Mouse (Mus musculus) gastrocnemius, adult 18-20 months (tissue): ENCODE data around the gene Macrod1. TPM values are rescaled to one million over a fixed set of nuclear protein-coding genes. Genes with fewer than 3 reads are reported as not detected.
"Not testable (repeated sequence)": the region's sequence is repeated elsewhere in the genome, so short reads cannot be mapped to it uniquely, and the experiment has no call there.

ENCODE experiments used
- DNase-seq: peaks from one replicate; pipeline ENCODE4 v3.0.0; 2021; ENCODE audit warnings: low spot score
- long read RNA-seq, 2 experiments: library from polyadenylated mRNA; stranded (forward); transcript quantifications; one replicate each; pipeline ENCODE4 v2.0.0; 2021
- total RNA-seq, 2 experiments: library from RNA; stranded (reverse); gene quantifications; 2 replicates each; pipeline ENCODE4 v1.2.3; 2021

Macrod1 gene
- 100 to 1,000 TPM; 276 to 311 TPM for total RNA-seq
- long read RNA-seq, experiment 1, transcript Macrod1-201 (11 exons, 1,228 nt) = major isoform, 244 of 293 reads
- long read RNA-seq, experiment 1, partial matches to known transcripts = 12 of 293 reads
- long read RNA-seq, experiment 1, other reads (novel, unspliced or antisense) = 37 of 293 reads
- long read RNA-seq, experiment 2, transcript Macrod1-201 (11 exons, 1,228 nt) = major isoform, 216 of 257 reads
- long read RNA-seq, experiment 2, partial matches to known transcripts = 16 of 257 reads
- long read RNA-seq, experiment 2, other reads (novel, unspliced or antisense) = 25 of 257 reads

DNA sequence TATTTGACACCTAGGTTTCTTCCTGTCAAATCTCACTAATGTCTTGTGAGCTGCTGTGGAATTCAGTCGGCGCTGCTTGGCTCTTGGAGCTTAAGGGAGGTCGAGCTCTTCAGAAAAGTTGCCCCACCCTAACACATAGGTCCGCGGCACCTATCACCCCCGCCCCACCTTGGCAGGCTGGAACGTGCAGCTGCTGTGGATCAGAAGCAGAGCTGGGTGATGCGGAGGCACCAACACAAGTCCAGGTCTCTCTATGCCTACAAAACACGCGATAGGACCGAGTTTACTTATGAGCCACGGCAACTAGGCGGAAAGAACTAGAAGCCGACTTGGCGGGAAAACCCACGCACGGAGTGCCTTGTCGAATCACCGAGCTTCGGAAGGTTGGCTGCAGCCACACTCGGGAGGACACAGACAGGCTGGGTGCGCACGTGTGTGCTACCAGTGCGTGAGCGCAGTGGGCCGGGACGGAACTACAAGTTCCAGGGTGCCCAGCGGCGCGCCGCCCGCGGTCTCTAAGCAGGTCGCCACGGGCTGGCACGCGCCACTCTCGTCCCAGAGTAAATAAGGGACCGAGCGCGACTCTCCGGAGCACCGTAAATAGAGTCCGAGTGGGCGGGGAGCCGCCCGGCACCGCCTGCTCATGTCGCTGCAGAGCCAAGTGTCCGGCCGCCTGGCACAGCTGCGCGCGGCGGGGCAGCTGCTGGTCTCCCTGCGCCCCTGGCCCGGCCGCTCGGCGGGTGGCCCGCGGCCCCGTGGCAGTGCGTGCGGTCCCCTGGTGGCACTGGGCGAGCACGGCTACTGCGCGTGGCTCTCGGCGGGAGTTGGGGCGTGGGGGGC lies at the start of gene Macrod1:
Gene Macrod1, plus strand, starts transcription at position 563 of the 840 bp plus-strand sequence.
- peak; percentile 91 for DNase-seq

DNA sequence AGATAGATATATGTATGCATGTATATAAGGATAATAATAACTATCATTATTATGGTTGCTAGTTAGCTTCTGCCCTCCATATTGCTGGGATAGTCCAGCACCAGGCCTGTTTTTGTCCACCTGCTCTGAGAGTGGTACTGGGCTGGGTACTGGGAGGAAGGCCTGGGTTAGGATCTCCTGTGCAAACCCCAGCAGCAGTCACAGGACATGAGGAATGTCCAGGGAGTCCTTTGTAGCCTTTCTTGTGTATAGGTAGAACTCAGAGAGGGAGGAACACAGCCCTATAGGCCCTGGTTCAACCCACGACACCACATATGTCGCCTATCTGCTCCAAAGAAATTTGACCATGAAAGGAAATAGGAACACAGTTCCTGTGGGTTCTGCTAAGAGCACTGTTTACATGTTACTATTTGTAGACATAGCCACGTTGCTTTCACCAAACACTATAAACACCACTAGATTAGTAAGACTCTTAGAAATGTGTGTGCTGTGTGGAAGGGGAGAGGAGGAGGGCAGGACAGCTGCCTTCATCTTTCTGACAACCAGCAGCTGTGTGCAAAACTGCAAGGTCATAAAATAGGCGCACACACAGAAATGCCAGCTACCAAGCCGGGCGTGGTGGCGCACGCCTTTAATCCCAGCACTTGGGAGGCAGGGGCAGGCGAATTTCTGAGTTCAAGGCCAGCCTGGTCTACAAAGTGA lies 49.6 kb upstream of the Macrod1 start:
- DNase-seq = no peak

DNA sequence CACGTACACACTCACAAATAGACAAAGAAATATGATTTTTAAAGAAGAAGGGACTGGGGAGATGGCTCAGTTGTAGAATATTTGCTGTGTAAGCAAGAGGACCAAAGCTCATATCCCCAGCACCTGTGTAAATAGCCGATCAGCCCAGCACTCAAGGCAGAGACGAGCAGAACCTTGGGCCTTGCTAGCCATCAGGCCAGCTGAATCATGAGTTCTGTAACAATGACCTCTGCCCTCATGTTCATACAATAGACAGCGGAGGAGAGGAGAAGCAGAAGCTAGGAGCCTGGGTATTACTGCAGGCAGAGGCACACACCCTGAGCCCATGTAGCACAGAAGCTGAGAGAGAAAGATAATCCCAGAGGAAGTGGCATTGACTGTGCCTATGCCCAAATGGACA lies 44.2 kb upstream of the Macrod1 start:
- DNase-seq = no peak

DNA sequence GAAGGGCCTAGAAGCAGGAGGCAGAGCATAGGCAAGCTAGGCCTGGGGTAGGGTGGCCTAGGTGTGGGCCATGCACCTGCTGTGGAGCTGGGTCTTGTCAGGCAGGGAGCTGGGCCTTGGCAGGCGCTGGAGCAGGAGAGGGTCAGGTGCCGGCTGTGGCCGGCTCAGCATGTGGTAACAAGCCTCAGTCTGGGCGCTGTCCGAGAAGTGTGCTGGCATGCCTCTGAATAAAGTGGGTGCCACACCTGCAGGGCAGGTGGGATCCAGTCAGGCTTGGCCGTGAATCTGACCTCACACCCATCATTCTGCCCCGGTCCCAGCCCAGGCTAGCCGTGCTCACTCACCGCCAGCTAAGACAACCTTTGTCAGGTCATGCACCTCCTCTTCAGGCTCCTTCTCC lies 42.6 kb upstream of the Macrod1 start:
- DNase-seq = no peak

DNA sequence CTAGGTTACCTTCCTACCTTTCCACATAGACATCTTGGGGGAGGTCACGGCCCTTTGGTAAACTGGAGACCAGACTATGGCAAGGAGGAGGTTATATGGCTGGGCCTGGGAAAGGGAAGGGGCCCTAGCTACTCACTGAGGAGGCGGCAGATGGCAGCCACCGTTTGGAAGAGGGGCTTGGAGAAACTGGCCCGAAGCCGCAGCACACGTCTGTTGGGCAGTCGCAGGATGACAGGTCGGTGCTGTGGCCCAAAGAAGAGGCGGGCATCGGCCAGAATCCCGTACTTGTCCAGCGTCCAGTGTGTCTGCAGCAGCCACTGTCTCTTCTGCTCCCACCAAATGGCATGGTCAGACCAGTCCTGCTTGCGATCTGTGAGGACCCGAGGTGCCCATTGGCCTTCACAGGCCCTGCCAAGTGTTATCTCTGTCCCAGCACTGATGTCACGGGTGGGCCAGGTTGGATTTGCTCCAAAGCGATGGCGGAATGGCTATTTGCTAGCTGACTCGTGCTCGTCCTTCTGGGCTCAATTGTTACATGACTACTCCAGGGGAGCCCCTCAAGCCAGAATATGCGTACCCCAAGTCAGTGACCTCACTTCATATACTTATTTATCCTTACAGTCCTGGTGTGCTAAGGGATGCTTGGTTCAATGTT lies 42.0 kb upstream of the Macrod1 start:
- no peak for DNase-seq

DNA sequence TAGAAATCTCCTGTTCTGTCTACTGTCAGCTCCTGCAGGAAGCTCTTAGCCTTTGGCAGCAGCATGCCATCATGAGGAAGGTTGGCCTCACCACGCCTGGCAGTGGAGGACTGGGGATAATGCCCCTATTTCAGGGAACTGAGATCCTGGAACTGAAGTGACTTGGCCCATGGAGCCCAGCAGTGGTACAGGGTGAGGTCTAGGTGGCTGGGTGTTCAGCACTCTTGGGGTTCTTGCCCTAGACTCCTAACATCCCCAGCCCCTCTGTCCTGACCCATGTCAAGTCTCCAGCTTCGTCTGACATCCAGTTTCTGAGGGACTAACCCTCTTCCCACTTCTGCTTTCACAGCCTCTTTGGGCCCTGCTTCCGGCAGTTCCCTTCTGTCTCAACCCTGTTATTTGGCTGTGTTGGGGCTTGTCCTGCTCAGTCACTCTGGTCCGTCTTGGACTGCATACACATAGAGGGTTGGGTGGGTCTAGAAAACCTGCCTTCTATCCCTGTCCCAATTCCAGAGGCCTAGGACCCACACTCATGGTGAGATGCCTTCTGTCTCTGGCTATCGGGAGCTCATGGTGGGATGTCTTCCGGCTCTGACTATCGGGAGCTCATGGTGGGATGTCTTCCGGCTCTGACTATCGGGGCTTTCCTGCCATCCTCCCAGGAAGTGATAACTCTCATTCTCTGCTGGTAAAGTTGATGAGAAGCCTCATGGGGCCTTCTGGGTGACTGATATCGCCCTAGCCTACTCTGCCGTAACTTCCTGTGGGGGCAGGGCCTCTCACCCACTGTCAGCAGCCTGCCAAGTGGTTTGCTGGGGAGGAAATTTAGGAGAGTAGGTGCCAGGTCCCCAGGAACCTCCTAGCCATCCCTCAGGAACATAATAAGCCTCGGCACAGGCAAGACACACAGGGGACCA lies 38.8 kb upstream of the Macrod1 start:
- no peak for DNase-seq

DNA sequence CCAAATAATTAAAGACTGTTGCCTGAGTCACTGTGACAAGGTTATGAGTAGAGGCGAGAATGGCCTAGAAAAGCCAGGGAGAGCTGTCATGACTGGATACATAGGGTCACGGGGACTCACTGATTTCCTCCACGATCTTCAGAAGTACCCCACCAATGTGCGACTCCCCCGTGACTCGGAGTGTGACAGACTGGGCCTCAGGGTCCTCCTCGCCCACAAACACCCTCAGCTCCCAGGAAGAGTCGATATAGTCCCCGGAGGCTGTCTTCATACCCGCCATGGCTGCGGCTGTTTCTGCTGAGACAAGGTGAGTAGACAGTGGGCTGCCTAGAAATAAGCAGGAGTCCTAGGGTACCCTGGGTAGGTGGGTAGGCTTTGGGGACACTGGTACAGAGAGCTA lies 38.1 kb upstream of the Macrod1 start:
- no peak for DNase-seq

DNA sequence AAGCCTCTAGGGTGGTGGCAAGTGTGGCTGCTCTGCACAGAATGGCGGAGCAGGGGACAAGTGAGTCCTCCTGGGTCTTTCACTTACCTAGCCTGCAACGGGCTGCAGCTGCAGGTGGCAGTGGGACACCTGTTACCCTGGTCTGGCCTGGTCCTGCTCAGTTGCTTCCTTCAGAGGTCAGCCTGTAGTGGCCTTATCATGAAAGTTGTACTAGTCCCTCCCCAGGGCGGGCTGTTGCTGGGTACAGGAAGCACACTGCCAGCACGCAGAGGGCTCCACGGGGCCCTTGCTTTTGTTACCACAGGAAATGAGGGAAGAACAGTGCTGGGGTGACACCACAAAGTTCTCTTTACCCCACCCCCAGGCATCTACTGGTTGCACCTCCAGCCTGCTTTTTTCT lies 37.4 kb upstream of the Macrod1 start, which contains the start of gene Fermt3:
Gene Fermt3, minus strand, starts transcription at position 279 of the 400 bp plus-strand sequence.
- DNase-seq = no peak

DNA sequence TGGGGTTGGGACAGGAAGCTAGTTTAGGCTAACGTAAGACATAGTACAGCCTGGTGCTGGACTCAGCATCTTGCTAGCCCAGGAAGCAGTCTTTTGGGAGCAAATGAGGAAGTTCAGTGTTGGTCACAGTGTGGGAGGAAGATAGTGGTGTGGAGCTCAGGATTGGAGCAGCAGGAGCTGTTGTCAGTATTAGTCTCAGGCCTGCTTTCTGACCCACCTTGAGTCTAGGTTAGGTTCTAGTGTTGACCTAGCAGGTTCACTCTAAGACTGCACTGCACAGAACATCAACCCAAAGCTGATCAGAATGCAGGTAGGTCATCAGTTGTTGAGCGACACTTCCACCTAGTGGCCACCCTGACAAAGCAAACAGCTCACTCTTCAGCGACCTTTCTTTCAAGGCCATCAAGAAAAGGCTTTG lies 36.4 kb upstream of the Macrod1 start:
- peak; percentile 39 for DNase-seq

DNA sequence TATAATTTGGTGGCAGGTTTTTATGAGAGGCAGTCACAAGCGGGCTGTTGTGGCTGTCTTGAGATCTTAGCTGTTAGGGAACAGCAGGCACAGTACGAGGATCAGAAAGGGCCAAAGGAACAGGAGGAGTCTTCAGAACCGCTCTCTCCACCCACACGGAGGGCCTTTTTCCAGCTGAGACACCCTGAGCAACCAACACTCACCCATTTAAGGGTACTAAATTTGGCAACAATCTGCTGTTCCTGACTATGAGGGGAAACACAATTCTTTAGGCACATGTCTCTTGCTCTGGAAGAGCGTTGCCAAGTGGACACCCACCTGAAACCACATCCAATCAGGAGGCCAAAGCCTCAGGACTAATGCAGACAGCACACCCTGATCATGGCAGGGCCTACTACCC lies 27.1 kb upstream of the Macrod1 start:
- DNase-seq = no peak

DNA sequence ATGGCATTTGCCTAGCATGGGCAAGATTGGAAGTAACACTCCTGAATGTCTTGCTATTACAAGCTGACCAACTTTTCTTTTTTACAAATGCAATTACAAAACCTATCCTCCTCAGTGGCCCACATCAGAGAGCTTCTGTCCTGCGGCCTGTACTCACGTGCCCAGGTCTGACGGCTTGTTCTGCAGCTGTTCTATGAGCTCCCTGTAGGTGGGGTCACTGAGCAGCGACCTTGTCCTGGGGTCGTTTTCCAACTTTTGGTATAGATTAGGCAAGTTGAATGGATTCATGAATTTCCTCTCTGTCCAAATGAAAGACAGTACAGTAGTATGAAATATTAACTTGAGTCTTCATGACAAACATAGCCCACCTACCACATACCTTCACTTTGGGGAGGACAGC lies 22.6 kb upstream of the Macrod1 start:
- no peak for DNase-seq

DNA sequence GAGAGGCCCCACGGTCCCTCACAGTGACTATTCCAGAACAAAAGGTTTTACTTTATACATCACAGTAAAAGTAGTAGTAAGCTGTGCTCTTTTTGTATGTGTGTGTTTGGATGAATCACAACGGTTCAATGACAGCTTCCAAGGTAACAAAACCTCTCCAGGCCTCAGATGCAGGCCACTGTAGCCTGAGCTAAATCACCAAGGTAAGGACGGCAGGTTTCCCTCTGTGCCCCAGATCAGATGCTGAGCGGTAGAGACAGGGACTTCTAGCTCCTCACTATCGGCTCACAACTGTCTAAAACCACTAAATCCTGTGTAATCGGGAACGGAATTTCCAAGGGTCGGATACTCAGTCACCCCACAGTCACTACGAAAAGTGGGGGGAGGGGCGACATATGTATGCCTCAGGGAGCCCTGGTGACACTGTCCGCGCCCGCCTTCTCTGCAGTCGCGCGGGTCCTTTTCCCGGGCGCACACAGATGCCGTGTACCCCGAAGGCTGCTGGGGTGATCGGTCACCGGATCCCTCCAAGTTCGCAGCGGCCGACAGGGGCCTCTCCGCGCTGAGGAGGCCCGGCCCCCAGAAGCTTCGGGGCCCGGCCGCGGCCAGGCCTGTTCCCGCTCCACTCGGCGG lies 17.4 kb upstream of the Macrod1 start:
- DNase-seq = peak; percentile 36

DNA sequence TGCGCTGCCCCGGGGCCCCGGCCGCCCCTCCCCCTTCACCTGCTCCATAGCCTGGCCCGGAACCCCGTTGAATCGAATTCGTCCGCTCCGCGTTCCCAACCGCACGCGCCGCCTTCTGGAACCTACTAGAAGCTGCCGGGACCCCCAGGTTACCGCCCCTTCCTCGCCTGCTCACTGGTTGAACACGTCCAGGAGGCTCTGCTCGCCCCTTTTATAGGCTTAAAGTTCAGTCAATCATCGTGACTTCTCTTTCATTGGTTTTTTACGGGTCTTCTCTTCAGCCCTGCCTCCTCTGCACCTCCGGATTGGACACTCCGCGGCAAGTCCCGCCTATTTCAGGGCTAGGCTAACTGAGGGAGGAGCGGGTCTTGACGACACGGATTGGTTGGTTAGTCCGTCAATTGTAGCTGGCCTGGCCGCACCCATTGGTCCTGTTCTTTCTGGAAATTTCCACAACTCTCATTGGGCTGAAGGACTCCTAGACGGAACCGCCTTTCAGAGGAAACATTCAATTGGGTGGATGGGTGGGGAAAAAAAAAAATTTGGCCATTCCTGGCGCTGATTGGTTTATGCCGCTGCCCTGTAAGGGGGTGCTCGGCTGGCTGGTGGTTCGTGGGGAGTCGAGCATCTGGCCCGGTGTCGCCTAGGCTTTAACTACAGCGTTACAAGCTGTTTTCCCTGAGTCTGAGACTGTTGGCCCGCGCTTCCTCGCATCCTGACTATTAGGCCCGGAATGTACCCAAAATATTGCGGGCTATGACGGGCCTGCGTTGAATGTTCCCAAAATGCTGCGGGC lies 16.6 kb upstream of the Macrod1 start, which contains the start of gene Stip1:
Gene Stip1, minus strand, starts transcription at position 127 of the 796 bp plus-strand sequence.
- peak; percentile 100 for DNase-seq

DNA sequence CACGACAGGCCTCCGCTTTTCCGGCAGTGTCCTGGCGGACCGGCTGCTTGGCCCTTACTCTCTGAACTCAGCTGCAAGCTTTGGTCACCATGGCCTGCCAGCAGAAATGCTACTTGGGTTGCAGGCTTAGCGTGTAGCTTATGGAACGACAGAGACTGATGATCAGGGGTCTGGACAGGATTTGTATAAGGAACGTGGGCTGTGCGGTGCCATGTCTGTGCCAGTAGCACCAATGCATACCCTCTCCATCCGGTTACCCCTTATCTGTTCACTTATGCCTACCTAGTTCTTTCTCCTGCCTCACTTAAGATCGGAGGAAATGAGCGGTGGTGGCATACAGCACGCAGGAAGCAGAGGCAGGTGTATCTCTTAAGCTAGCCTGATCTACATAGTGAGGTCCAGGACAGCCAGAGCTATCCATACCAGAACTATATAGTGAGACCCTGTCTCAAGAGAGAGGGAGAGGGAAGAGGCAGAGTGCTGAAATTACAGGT lies 15.9 kb upstream of the Macrod1 start:
- DNase-seq = no peak

DNA sequence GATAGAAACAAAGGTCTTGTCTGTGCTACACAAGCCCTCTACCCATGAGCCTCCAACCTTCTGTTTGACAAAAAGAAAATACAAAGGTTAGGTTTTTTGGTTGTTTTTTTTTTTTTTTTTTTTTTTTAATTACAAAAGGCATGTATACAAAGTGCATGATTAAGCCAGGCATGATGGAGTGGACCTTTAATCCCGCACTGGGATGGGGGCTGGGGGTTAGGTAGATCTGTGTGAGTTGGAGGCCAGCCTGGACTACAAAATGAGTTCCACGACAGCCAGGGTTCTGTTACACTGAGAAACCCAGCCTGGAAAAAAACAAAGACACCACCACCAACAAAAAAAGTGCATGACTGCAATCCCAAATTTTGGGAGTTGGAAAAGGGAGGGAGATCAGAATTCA lies 15.4 kb upstream of the Macrod1 start:
- DNase-seq = no peak

DNA sequence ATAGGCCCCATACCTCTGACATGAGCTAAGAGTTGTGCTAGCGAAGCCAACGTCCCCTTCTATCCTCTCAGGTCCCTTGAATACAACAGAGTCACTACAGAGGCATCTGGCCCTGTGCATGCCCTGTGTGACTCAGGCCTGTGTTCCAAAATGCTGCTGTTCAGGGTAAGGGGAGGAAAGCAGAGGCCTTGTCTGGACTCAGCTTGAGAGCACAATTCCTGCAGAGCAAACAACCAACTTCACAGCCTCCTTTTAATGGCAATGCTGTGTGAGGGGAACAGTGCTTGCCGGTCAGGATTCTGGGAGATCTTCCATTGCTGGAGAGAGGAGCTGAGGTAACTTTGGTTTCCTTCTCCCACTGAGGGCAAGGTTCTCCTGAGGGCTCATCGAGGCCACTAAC lies 12.3 kb upstream of the Macrod1 start:
- DNase-seq = no peak

DNA sequence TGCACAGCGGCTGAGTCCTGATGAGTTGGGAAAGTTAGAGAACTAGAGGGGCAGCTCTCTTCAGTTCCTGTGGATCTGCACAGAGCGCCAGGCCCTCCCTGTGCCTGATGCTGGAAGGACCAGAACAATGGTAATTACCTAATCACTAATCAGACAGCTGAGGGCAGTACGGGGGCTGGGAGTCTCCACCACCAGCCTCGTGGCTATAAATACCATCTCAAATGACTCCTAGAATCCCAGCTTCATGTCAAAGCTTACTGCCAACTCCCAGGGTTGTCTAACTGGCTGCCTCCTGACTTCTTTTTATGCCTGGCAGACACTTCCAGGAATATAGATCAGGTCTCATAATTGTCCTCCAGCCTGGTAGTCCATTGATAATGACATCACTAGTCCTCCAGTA lies 11.9 kb upstream of the Macrod1 start:
- no peak for DNase-seq

DNA sequence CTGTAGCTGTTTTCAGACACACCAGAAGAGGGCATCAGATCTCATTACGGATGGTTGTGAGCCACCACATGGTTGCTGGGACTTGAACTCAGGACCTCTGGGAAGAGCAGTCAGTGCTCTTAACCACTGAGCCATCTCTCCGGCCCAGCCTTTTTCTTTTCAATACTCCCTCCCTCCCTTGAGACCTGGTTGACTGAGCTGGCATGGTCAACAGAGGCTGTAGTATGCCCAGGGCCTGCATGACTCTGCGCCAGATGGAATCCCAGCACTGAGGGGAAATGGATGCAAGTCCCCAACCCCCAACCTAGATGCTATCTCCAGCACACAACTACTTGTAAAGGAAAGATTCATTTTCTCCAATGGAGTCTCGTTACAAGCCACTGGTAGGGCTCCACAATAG lies 3.2 kb upstream of the Macrod1 start:
- DNase-seq = not testable (repeated sequence)

DNA sequence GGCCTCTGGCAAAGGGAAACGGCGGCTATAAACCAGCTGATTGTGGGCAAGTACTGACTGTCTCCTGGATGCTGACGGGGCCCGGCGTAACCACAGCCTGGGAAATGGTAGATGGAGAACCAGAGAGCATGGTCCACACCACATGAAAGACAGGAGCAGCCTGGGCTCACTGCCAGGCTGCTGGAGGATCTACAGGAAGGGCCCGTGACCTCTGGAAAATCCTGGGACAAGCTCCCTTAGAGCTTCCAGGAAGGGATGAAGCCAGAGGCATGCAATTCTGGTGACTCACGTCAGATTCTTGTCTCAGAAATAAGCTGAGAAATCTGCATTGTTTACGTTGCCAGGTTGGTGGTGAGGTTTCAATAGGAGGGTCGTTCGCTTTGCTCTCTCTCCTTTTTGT lies 1.8 kb upstream of the Macrod1 start:
- DNase-seq = no peak
